Mouse (Mus musculus): ENCODE measurements around the gene Ddx18. TPM values are rescaled to one million over a fixed set of nuclear protein-coding genes. Genes with fewer than 3 reads are reported as not detected.
A peak's percentile ranks its signal among the peaks of the same experiment; 100 is the strongest.

The Ddx18 gene
- total and polyA plus RNA-seq, 3 experiments, result 62.8 to 198 (median 69.7) TPM

DNA sequence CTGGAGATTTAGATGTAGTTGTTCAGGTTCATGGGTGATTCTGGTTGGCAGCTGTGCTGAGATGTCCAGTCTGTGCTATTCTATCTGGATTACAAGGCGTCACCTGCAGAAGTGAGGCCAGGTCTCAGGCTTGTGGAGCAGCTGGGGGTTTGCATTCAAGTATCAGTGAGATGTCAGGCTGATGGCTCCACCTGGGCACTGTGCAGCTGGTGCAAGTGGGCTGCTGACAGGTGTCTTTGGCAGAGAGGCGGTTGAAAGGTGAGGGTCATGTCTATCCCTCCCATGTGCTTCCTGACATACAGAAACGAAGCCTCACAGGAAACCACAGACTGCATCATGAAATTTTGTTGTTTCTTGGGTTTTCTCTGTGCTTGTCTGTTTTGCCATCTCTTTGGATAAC, 30.6 kb upstream of the Ddx18 start:
- Histone ChIP-seq H3K27ac (ENCODE audit: insufficient read depth, low read depth) (no peak overlapping the region), H3K36me3 (replicated peaks in 1 of 2; ENCODE audit: control insufficient read depth in 1 of 2, insufficient read depth in 1 of 2, low read length in 1 of 2) (no peaks in the 10 kb centered on the region), H3K4me2 (ENCODE audit: insufficient read depth, low read depth, poor library complexity, severe bottlenecking) (no peak overlapping the region), H3K4me3 (replicated peaks in 1 of 3; ENCODE audit: low read depth in 2 of 3, low read length in 2 of 3, poor library complexity in 1 of 3) (no peak overlapping the region), H3K27me3 (replicated peaks) (peaks cover 77% of the 10 kb centered on the region), H3K9me3 (replicated peaks; ENCODE audit: low read length) (no peaks in the 10 kb centered on the region), H3K9ac (ENCODE audit: insufficient read depth, low read depth) (no peak overlapping the region), H3K79me2 (replicated peaks; ENCODE audit: control insufficient read depth, extremely low read depth, insufficient read depth, poor library complexity, severe bottlenecking) (no peaks in the 10 kb centered on the region), H3K4me1 (ENCODE audit: control insufficient read depth in 1 of 2, insufficient read depth in 2 of 2) (no peaks in the 10 kb centered on the region)
- no peak for TF ChIP-seq MXI1 (IDR thresholded peaks at IDR 0.05; ENCODE audit: low read depth, low read length)
- TF ChIP-seq UBTF (IDR thresholded peaks at IDR 0.05; ENCODE audit: low read depth, low read length), result no peak
- TF ChIP-seq NRF1 (IDR thresholded peaks at IDR 0.05; ENCODE audit: low read depth, low read length), result no peak
- no peak for TF ChIP-seq PAX5 (IDR thresholded peaks at IDR 0.05; ENCODE audit: low read length)
- TF ChIP-seq IRF4 (IDR thresholded peaks at IDR 0.05; ENCODE audit: low read depth, low read length), result no peak
- no peak for TF ChIP-seq TCF12 (IDR thresholded peaks at IDR 0.05; ENCODE audit: low read depth, low read length)
- no peak for TF ChIP-seq ZMIZ1 (IDR thresholded peaks at IDR 0.05; ENCODE audit: low read depth, low read length)
- no peak for TF ChIP-seq ZNF384 (IDR thresholded peaks at IDR 0.05; ENCODE audit: low read depth, low read length)
- TF ChIP-seq SMC3 (IDR thresholded peaks at IDR 0.05; ENCODE audit: low read depth, low read length), result no peak
- TF ChIP-seq MYC (IDR thresholded peaks at IDR 0.05; ENCODE audit: low read depth, low read length), result no peak
- TF ChIP-seq USF2 (conservative IDR thresholded peaks at IDR 0.05; ENCODE audit: low read depth, low read length), result no peak
- no peak for TF ChIP-seq MEF2A (IDR thresholded peaks at IDR 0.05; ENCODE audit: borderline replicate concordance, low read depth, low read length)
- no peak for TF ChIP-seq ETS1 (conservative IDR thresholded peaks at IDR 0.05; ENCODE audit: low read depth, low read length)
- TF ChIP-seq TBP (conservative IDR thresholded peaks at IDR 0.05; ENCODE audit: low read depth, low read length), result no peak
- in situ Hi-C loops (cut with MboI; ENCODE audit: low pct_ligation_motif_present, low pct_unique_long_range_greater_than_20kb, low sequenced_read_pairs) (no loop called here), dilution Hi-C loops (cut with MboI; ENCODE audit: extremely low pct_ligation_motif_present, extremely low pct_unique_long_range_greater_than_20kb, low sequenced_read_pairs) (no loop called here)
- no peak for DNase-seq (ENCODE audit: extremely low read depth)

DNA sequence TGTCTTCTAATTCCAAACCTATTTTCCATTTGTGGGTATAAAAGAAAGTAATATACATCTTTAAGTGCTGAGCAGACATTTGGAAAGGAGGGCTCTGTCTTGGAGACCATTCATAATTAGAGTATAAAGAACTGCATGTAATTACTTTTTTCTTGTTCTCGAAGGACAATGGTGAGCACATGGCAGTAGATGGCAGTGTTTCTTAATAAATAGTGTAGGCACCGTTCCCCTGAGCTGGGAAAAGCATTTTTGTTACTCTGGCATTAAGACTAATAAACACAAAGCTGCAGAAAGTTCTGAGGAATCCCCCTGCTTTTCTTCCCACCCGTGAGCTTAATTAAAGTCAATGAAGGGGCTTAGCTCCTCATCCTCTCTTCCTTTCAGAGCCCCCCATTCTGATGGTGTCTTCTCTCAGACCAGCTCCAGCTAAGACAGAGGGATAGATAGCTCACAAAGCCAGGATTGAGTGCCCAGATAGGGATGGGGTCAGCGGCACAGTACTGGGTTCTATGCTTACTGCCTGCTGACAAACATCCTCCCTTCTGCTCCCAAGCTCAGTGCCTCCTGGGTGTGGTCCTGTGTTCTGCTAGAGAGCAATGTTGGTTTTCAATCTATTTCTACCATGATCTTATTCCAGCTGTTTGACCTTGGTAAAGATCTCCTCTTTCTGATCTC, 29.3 kb upstream of the Ddx18 start:
- Histone ChIP-seq H3K4me2 (ENCODE audit: insufficient read depth, low read depth, poor library complexity, severe bottlenecking) (no peak overlapping the region), H3K27ac (ENCODE audit: insufficient read depth, low read depth) (no peak overlapping the region), H3K9ac (ENCODE audit: insufficient read depth, low read depth) (no peak overlapping the region), H3K36me3 (replicated peaks in 1 of 2; ENCODE audit: control insufficient read depth in 1 of 2, insufficient read depth in 1 of 2, low read length in 1 of 2) (no peaks in the 10 kb centered on the region), H3K4me3 (replicated peaks in 1 of 3; ENCODE audit: low read depth in 2 of 3, low read length in 2 of 3, poor library complexity in 1 of 3) (no peak overlapping the region), H3K4me1 (ENCODE audit: control insufficient read depth in 1 of 2, insufficient read depth in 2 of 2) (no peaks in the 10 kb centered on the region), H3K9me3 (replicated peaks; ENCODE audit: low read length) (no peaks in the 10 kb centered on the region), H3K27me3 (replicated peaks) (peaks cover 70% of the 10 kb centered on the region), H3K79me2 (replicated peaks; ENCODE audit: control insufficient read depth, extremely low read depth, insufficient read depth, poor library complexity, severe bottlenecking) (no peaks in the 10 kb centered on the region)
- DNase-seq (ENCODE audit: extremely low read depth), result no peak
- dilution Hi-C loops (cut with MboI; ENCODE audit: extremely low pct_ligation_motif_present, extremely low pct_unique_long_range_greater_than_20kb, low sequenced_read_pairs) (no loop called here), in situ Hi-C loops (cut with MboI; ENCODE audit: low pct_ligation_motif_present, low pct_unique_long_range_greater_than_20kb, low sequenced_read_pairs) (no loop called here)
- peak in 1 of 2 experiments; percentile 46; a peak in 2 of 4 replicates for TF ChIP-seq CTCF (conservative IDR thresholded peaks at IDR 0.05 in 1 of 2, IDR thresholded peaks at IDR 0.05 in 1 of 2; ENCODE audit: low read depth in 2 of 2, low read length in 2 of 2)
- no peak for TF ChIP-seq E2F4 (IDR thresholded peaks at IDR 0.05; ENCODE audit: insufficient replicate concordance, low read depth, low read length)
- TF ChIP-seq RAD21 (IDR thresholded peaks at IDR 0.05; ENCODE audit: low read depth, low read length), result peak; percentile 53
- no peak for TF ChIP-seq GABPA (IDR thresholded peaks at IDR 0.05; ENCODE audit: insufficient replicate concordance, low read depth, low read length)
- TF ChIP-seq ZNF384 (IDR thresholded peaks at IDR 0.05; ENCODE audit: low read depth, low read length), result no peak
- no peak for TF ChIP-seq TBP (conservative IDR thresholded peaks at IDR 0.05; ENCODE audit: low read depth, low read length)
- no peak for TF ChIP-seq NELFE (IDR thresholded peaks at IDR 0.05; ENCODE audit: low read depth, low read length)
- no peak for TF ChIP-seq USF1 (IDR thresholded peaks at IDR 0.05; ENCODE audit: low read depth, low read length)
- no peak; the same call in 1 of the 2 replicates for TF ChIP-seq SMC3 (IDR thresholded peaks at IDR 0.05; ENCODE audit: low read depth, low read length)
- TF ChIP-seq HCFC1 (IDR thresholded peaks at IDR 0.05; ENCODE audit: low read depth, low read length), result no peak

Measured in CH12.LX (cell line).